Mouse (Mus musculus): ENCODE results near the gene Bbof1. TPM values are rescaled to one million over a fixed set of nuclear protein-coding genes. Genes with fewer than 3 reads are reported as not detected.
A peak's percentile ranks its signal among the peaks of the same experiment; 100 is the strongest.

The Bbof1 gene
- polyA plus RNA-seq, 1 experiment = 4.3 TPM

DNA sequence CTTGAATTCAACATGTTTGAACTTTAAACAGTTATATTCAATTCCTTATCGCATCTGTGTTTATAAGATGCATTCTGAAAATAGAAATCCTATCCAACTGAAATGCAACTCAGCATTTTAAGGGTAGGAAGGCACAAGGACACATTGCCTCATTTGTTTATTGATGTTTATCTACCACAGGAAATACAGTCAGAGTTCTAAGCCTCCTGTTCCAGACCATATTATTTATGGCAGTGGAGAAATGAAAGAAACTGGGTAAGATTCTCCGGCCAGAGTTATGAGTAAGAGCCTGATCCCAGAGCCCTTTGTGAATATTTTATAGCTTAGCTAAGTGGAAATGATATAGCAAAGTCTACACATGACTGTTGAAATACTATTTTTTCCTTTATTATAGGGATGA is 21.0 kb downstream of the Bbof1 start:
- no peak for TF ChIP-seq POLR2A (IDR thresholded peaks at IDR 0.05; ENCODE audit: borderline replicate concordance, insufficient read depth, low read length)
- Histone ChIP-seq H3K4me3 (replicated peaks; ENCODE audit: insufficient read depth, low read depth, low read length) (no peak overlapping the region), H3K27me3 (ENCODE audit: control insufficient read depth, insufficient read depth, low read length) (no peaks in the 10 kb centered on the region), H3K4me1 (ENCODE audit: control insufficient read depth, insufficient read depth, low read length) (no peaks in the 10 kb centered on the region), H3K27ac (ENCODE audit: insufficient read depth, low read length) (no peak overlapping the region)
- WGBS = 92% methylated on average over 2 of the region's 2 CpGs
- DNase-seq = no peak

DNA sequence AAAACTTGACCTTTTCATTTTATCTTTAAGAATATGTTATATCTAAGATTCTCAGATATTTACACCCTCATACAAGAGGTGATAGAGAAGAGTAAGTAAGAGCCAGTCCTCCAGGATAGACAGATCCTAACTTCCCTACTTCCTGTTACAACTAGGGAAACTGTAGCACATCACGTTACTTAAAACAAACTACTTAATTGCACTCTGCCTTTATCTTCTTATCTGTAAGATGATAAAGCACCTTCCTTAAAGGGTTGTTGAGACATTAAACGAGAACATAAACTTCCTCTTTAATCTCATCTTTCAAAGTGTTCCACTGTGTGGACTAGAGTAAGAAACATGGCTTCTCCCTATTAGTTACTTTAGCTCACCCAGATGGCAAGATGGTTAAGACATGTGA is 29.8 kb downstream of the Bbof1 start:
- Histone ChIP-seq H3K27me3 (ENCODE audit: control insufficient read depth, insufficient read depth, low read length) (no peaks in the 10 kb centered on the region), H3K27ac (ENCODE audit: insufficient read depth, low read length) (no peak overlapping the region), H3K4me1 (ENCODE audit: control insufficient read depth, insufficient read depth, low read length) (no peaks in the 10 kb centered on the region), H3K4me3 (replicated peaks; ENCODE audit: insufficient read depth, low read depth, low read length) (no peak overlapping the region)
- WGBS = 87% methylated on average over 2 of the region's 2 CpGs
- TF ChIP-seq POLR2A (IDR thresholded peaks at IDR 0.05; ENCODE audit: borderline replicate concordance, insufficient read depth, low read length) = no peak
- TF ChIP-seq CTCF (IDR thresholded peaks at IDR 0.05; ENCODE audit: borderline replicate concordance, insufficient read depth, low read depth, low read length) = no peak
- DNase-seq = no peak

GRCm38 (mm10) chr12:84442526-84442925 is 33.7 kb downstream of the Bbof1 start:
- H3K4me1 ChIP-seq (ENCODE audit: control insufficient read depth, insufficient read depth, low read length) = no peaks in the 10 kb centered on the region
- H3K27ac ChIP-seq (ENCODE audit: insufficient read depth, low read length) = no peak overlapping the region
- TF ChIP-seq CTCF (IDR thresholded peaks at IDR 0.05; ENCODE audit: borderline replicate concordance, insufficient read depth, low read depth, low read length) (no peak), POLR2A (IDR thresholded peaks at IDR 0.05; ENCODE audit: borderline replicate concordance, insufficient read depth, low read length) (no peak)
- DNase-seq = no peak
- H3K4me3 ChIP-seq (replicated peaks; ENCODE audit: insufficient read depth, low read depth, low read length) = no peak overlapping the region
- no peaks in the 10 kb centered on the region for H3K27me3 ChIP-seq (ENCODE audit: control insufficient read depth, insufficient read depth, low read length)
- 80% methylated on average over 4 of the region's 4 CpGs for WGBS

DNA sequence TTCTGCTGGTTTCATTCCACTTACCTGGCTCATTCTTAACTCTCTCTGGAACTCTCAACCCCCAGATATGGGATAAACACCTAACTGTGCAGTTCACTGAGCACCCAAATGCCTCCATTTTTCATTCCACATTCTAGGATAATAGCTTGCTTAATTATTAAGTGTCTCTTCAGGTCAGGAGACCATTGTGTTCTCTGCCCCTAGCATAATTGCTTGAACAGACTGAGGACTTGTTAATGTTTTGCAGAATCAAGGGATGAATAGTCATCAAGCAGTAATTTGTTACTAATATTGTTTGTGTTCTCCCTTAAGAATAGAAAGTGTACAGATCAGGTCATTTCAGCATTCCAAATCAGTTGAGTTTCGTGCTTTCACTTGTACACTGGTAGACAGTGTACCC is 38.5 kb downstream of the Bbof1 start:
- H3K27me3 ChIP-seq (ENCODE audit: control insufficient read depth, insufficient read depth, low read length) = no peaks in the 10 kb centered on the region
- no peak overlapping the region for H3K27ac ChIP-seq (ENCODE audit: insufficient read depth, low read length)
- no peak for DNase-seq
- WGBS = 78% methylated on average over 1 of the region's 1 CpGs
- no peak overlapping the region for H3K4me3 ChIP-seq (replicated peaks; ENCODE audit: insufficient read depth, low read depth, low read length)
- TF ChIP-seq CTCF (IDR thresholded peaks at IDR 0.05; ENCODE audit: borderline replicate concordance, insufficient read depth, low read depth, low read length) (no peak), POLR2A (IDR thresholded peaks at IDR 0.05; ENCODE audit: borderline replicate concordance, insufficient read depth, low read length) (no peak)
- no peaks in the 10 kb centered on the region for H3K4me1 ChIP-seq (ENCODE audit: control insufficient read depth, insufficient read depth, low read length)

GRCm38 (mm10) chr12:84448181-84448580 is 39.3 kb downstream of the Bbof1 start:
- WGBS = 89% methylated on average over 6 of the region's 6 CpGs
- TF ChIP-seq POLR2A (IDR thresholded peaks at IDR 0.05; ENCODE audit: borderline replicate concordance, insufficient read depth, low read length) (no peak), CTCF (IDR thresholded peaks at IDR 0.05; ENCODE audit: borderline replicate concordance, insufficient read depth, low read depth, low read length) (no peak)
- no peaks in the 10 kb centered on the region for H3K4me1 ChIP-seq (ENCODE audit: control insufficient read depth, insufficient read depth, low read length)
- DNase-seq = no peak
- H3K27me3 ChIP-seq (ENCODE audit: control insufficient read depth, insufficient read depth, low read length) = no peaks in the 10 kb centered on the region
- H3K4me3 ChIP-seq (replicated peaks; ENCODE audit: insufficient read depth, low read depth, low read length) = no peak overlapping the region
- no peak overlapping the region for H3K27ac ChIP-seq (ENCODE audit: insufficient read depth, low read length)

DNA sequence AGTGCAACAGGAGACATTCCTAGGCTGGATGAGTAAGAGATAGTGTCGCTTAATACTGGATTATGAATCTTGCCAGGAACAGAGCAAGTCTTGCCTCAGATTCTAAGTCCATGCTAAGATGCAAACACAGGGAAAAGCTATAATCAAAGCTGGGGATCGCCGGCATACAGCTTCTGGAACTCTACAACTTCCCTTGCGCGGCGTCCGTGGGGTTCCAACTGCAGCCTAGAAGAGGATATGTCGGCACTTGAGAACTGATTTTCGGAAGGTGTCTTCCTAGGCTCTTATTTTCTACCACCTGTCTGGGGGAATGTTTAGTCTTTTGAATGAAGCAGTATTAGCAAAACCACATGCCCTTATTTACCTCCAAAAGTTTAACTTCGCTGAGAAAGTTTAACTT is 41.0 kb downstream of the Bbof1 start:
- H3K4me1 ChIP-seq (ENCODE audit: control insufficient read depth, insufficient read depth, low read length) = no peaks in the 10 kb centered on the region
- no peaks in the 10 kb centered on the region for H3K27me3 ChIP-seq (ENCODE audit: control insufficient read depth, insufficient read depth, low read length)
- 52% methylated on average over 10 of the region's 10 CpGs for WGBS
- no peak overlapping the region for H3K4me3 ChIP-seq (replicated peaks; ENCODE audit: insufficient read depth, low read depth, low read length)
- DNase-seq = peak in 1 of 2 experiments; percentile 13
- H3K27ac ChIP-seq (ENCODE audit: insufficient read depth, low read length) = no peak overlapping the region
- no peak for TF ChIP-seq CTCF (IDR thresholded peaks at IDR 0.05; ENCODE audit: borderline replicate concordance, insufficient read depth, low read depth, low read length)

- Histone ChIP-seq H3K4me1 (ENCODE audit: control insufficient read depth, insufficient read depth, low read length) (no peaks in the 10 kb centered on the region), H3K4me3 (replicated peaks; ENCODE audit: insufficient read depth, low read depth, low read length) (peak overlapping the region; percentile 77), H3K27ac (ENCODE audit: insufficient read depth, low read length) (0 out of 2 replicates have a peak overlapping the region, but pooled peaks have one; percentile 1), H3K27me3 (ENCODE audit: control insufficient read depth, insufficient read depth, low read length) (no peaks in the 10 kb centered on the region)
- TF ChIP-seq POLR2A (IDR thresholded peaks at IDR 0.05; ENCODE audit: borderline replicate concordance, insufficient read depth, low read length) (no peak), CTCF (IDR thresholded peaks at IDR 0.05; ENCODE audit: borderline replicate concordance, insufficient read depth, low read depth, low read length) (no peak)
- DNase-seq = no peak
- WGBS = 0% methylated on average over 6 of the region's 6 CpGs
These were observed 41.5 kb downstream of the Bbof1 start for GRCm38 (mm10) chr12:84450351-84450717.

DNA sequence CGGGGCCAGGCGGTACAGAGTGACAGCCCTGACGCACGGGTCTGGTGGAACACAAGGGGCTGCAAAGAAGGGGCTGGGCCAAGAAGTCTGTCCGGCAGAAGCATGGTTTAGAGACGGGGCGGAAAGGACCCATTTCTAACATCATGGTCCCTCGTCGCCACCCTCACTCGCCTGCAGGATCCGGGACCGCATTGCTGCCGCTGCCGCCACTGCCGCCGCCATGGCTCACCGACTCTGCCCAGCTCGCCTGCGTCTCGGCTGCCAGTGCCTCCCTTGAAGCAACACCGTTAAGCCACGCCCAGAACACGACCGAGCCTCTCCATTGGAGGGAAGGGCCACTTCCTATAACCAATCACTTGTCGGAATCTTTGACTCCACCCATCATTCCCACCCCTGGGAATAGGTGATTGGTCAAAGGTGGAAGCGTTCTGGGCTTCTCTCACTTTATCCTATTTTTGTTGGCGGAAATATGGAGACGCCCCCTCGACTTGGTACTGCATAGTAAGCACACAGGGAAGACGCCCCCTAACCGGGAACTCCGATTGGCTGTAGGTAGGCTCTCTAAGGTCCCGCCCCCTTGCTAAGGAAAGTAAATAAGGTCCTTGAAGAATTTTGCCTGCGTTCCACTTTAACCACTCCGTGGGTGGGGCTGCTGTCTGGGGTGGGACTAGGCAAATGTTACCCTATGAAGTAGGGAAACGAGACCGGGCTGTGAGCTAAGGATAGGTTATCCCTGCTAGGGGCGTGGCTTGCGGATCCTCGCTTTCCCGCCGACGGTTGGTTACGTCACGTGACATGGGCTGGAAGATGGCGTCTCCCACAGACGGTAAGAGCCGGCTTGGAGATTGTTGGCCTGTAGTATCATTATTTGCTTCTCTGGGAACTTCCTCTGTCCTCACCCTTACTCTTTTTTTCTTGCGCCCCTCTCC is 42.1 kb downstream of the Bbof1 start, which contains the start of the genes Aldh6a1 and Lin52:
Gene Aldh6a1, minus strand, starts transcription at position 287 of the 929 bp plus-strand sequence.
Gene Lin52, plus strand, starts transcription at position 705 of the 929 bp plus-strand sequence.
- TF ChIP-seq POLR2A (IDR thresholded peaks at IDR 0.05; ENCODE audit: borderline replicate concordance, insufficient read depth, low read length) (peak; percentile 97), CTCF (IDR thresholded peaks at IDR 0.05; ENCODE audit: borderline replicate concordance, insufficient read depth, low read depth, low read length) (no peak)

More for the DNA sequence above, 42.1 kb downstream of the Bbof1 start, which contains the start of the genes Aldh6a1 and Lin52:
- Histone ChIP-seq H3K4me3 (replicated peaks; ENCODE audit: insufficient read depth, low read depth, low read length) (peak within 1 kb of the TSS; percentile 77), H3K4me1 (ENCODE audit: control insufficient read depth, insufficient read depth, low read length) (no peaks in the 10 kb centered on the region), H3K27ac (ENCODE audit: insufficient read depth, low read length) (peak within 1 kb of the TSS; percentile 1; the same call in 1 of the 2 replicates), H3K27me3 (ENCODE audit: control insufficient read depth, insufficient read depth, low read length) (no peaks in the 10 kb centered on the region)
- under 1% methylated on average over 49 of the region's 49 CpGs for WGBS
- peak; percentile 95 to 99 for DNase-seq

Data from cerebellum, adult 2 months (tissue).